In genomic region chr6:5401394-5401793, GRCm38 (mm10) we compare ENCODE assay signal across 8 mouse cellular contexts. TPM values are rescaled to one million over a fixed set of nuclear protein-coding genes. Genes with fewer than 3 reads are reported as not detected.
DNase-seq lines count a peak whose midpoint lies in the region; ATAC-seq and TF ChIP-seq lines count a peak whose summit lies in the region.

No protein-coding gene starts in this region.

- H3K27ac ChIP-seq in forebrain, embryonic 12.5 days, result no peak overlapping the region
- no peak overlapping the region for H3K27ac ChIP-seq in lung, postnatal 0 days (ENCODE audit: low read length)

- 0 out of 2 replicates have a peak, but pooled peaks cover 7% of the 10 kb centered on the region for H3K4me1 ChIP-seq in E14TG2a.4 (replicated peaks; ENCODE audit: low read depth, low read length)
- peaks cover 25% of the 10 kb centered on the region for H3K4me1 ChIP-seq in forebrain, embryonic 12.5 days
- no peaks in the 10 kb centered on the region for H3K4me1 ChIP-seq in lung, postnatal 0 days (ENCODE audit: insufficient read depth, low read depth, low read length)

- H3K9ac ChIP-seq in forebrain, embryonic 12.5 days, result no peak overlapping the region
- H3K9ac ChIP-seq in lung, postnatal 0 days (replicated peaks; ENCODE audit: low read depth), result no peak overlapping the region

- 0 out of 2 replicates have a peak, but pooled peaks cover 6% of the 10 kb centered on the region for H3K27me3 ChIP-seq in E14TG2a.4 (ENCODE audit: insufficient read depth, low read length)
- H3K27me3 ChIP-seq in forebrain, embryonic 12.5 days, result no peaks in the 10 kb centered on the region
- no peaks in the 10 kb centered on the region for H3K27me3 ChIP-seq in lung, postnatal 0 days (replicated peaks; ENCODE audit: insufficient read depth, low read length)

- no peak overlapping the region for H3K4me3 ChIP-seq in E14TG2a.4 (replicated peaks; ENCODE audit: low read length)
- H3K4me3 ChIP-seq in forebrain, embryonic 12.5 days (replicated peaks), result no peak overlapping the region
- H3K4me3 ChIP-seq in lung, postnatal 0 days (ENCODE audit: low read depth, low read length), result no peak overlapping the region

- H3K4me2 ChIP-seq in forebrain, embryonic 12.5 days, result no peak overlapping the region
- H3K4me2 ChIP-seq in lung, postnatal 0 days (replicated peaks; ENCODE audit: low read depth, low read length), result no peak overlapping the region

- no peaks in the 10 kb centered on the region for H3K9me3 ChIP-seq in E14TG2a.4 (ENCODE audit: low read length)
- no peaks in the 10 kb centered on the region for H3K9me3 ChIP-seq in forebrain, embryonic 12.5 days
- no peaks in the 10 kb centered on the region for H3K9me3 ChIP-seq in lung, postnatal 0 days (ENCODE audit: low read length)

- ATAC-seq in forebrain, embryonic 12.5 days (ENCODE audit: low FRiP score), result peak; percentile 78
- ATAC-seq in lung, postnatal 0 days, result peak; percentile 84
- no peak; the same call in 1 of the 2 replicates for ATAC-seq in erythroblast, adult 5-6 weeks (replicated peaks; ENCODE audit: low FRiP score, poor library complexity, severe bottlenecking)

- no peak for TF ChIP-seq EP300 in lung, postnatal 0 days (IDR thresholded peaks at IDR 0.05)

- peak; percentile 74 for DNase-seq in adrenal gland, postnatal 14 days
- peak; percentile 78 for DNase-seq in heart, postnatal 4 days
- peak; percentile 46 to 71 for DNase-seq in layer of hippocampus, adult 8-10 months (ENCODE audit: low spot score in 2 of 2)
- DNase-seq in lung, postnatal 0 days (ENCODE audit: low spot score), result peak; percentile 84
- peak; percentile 82 for DNase-seq in retina, postnatal 1 day

- WGBS in forebrain, embryonic 12.5 days, result 2% methylated on average over 3 of the region's 3 CpGs
- 0% methylated on average over 3 of the region's 3 CpGs for WGBS in lung, postnatal 0 days

- no peaks in the 10 kb centered on the region for H3K36me3 ChIP-seq in E14TG2a.4 (ENCODE audit: insufficient read depth, low read length)
- H3K36me3 ChIP-seq in forebrain, embryonic 12.5 days (replicated peaks), result no peaks in the 10 kb centered on the region
- no peaks in the 10 kb centered on the region for H3K36me3 ChIP-seq in lung, postnatal 0 days (ENCODE audit: insufficient read depth, low read length)

- peak; percentile 76 for TF ChIP-seq CTCF in E14TG2a.4 (conservative IDR thresholded peaks at IDR 0.05; ENCODE audit: low read length)
- peak; percentile 90 for TF ChIP-seq CTCF in lung, postnatal 0 days (IDR thresholded peaks at IDR 0.05)

RNA-seq across cellular contexts. Expression of gene Asb4, which starts 18.2 kb away (rescaled TPM):
- 5.3 and 5.7 TPM in 2 replicates for total RNA-seq in adrenal gland, postnatal 14 days (2021)
- 28.5 and 38.6 TPM in 2 replicates for polyA plus RNA-seq in forebrain, embryonic 12.5 days (2016; fragmentation: Nextera tagmentation; extraction: Ambion mirVana)
- 10 to 100 TPM; 10.6 to 15.5 TPM for total RNA-seq in heart, postnatal 4 days (2021)
- total RNA-seq in layer of hippocampus, adult 8-10 months (2022), result under 1 TPM in 3 of 4 experiments, not detected in 1; 0.25 to 0.73 (median 0.37) TPM
- polyA plus RNA-seq in lung, postnatal 0 days (2015; fragmentation: Nextera tagmentation; extraction: Ambion mirVana), result 2.1 and 2.2 TPM in 2 replicates
- not detected in 2 replicates for total RNA-seq in erythroblast, adult 5-6 weeks (2015; ENCODE audit: low replicate concordance)
- total RNA-seq in erythroblast, adult 5-6 weeks (2017; ENCODE audit: low replicate concordance), result not detected in 2 replicates
